Mouse (Mus musculus) liver, embryonic 16.5 days (tissue): ENCODE data around the gene Gzf1. TPM values are rescaled to one million over a fixed set of nuclear protein-coding genes. Genes with fewer than 3 reads are reported as not detected.

Source experiments
- ATAC-seq: fragments of 200-750 bp; cut with Nextera tagmentation; 2 replicates; pipeline ENCODE4 v1.8.0; 2017; ENCODE audit warnings: low read depth, mild to moderate bottlenecking, moderate number of reproducible peaks, moderate library complexity
- H3K27ac ChIP-seq: fragments of 300-500 bp; sonication (generic); 2 replicates; pipeline ENCODE4 v1.5.1; 2014; ENCODE audit warnings: mild to moderate bottlenecking, low read length
- H3K27me3 ChIP-seq: fragments of 300-500 bp; sonication (generic); 2 replicates; pipeline ENCODE4 v1.6.1; 2014; ENCODE audit warnings: low read depth, low read length, mixed read lengths; ENCODE audit not compliant: control insufficient read depth, insufficient read depth
- H3K36me3 ChIP-seq: fragments of 300-500 bp; sonication (generic); 2 replicates; pipeline ENCODE4 v1.6.1; 2014; ENCODE audit warnings: mild to moderate bottlenecking; ENCODE audit not compliant: control insufficient read depth, insufficient read depth
- H3K4me1 ChIP-seq: fragments of 300-500 bp; sonication (generic); 2 replicates; pipeline ENCODE4 v1.6.1; 2014; ENCODE audit warnings: low read depth, low read length, mixed read lengths; ENCODE audit not compliant: control insufficient read depth
- H3K4me2 ChIP-seq: fragments of 300-500 bp; sonication (generic); 2 replicates; pipeline ENCODE4 v1.6.1; 2014; ENCODE audit warnings: low read depth, low read length, mixed read lengths
- H3K4me3 ChIP-seq: fragments of 300-500 bp; sonication (generic); 2 replicates; pipeline ENCODE4 v1.5.1; 2014; ENCODE audit warnings: low read depth, mild to moderate bottlenecking, low read length
- H3K9ac ChIP-seq: fragments of 300-500 bp; sonication (generic); 2 replicates; pipeline ENCODE4 v1.6.1; 2014; ENCODE audit warnings: low read depth, low read length
- H3K9me3 ChIP-seq: fragments of 300-500 bp; sonication (generic); replicated peaks from 2 replicates; pipeline ENCODE4 v1.6.1; 2016; ENCODE audit warnings: low read length; ENCODE audit not compliant: control insufficient read depth
- WGBS: fragments of 180-500 bp; shearing (Covaris S2); extraction: QIAGEN DNeasy Blood & Tissue Kit; methylation state at CpG from one replicate; pipeline ENCODE4 v1.1.7; 2014; ENCODE audit not compliant: insufficient replicate concordance; 5-methylcytosine and 5-hydroxymethylcytosine counted together
- polyA plus RNA-seq: library from polyadenylated mRNA; unstranded; fragments of >200 nt; fragmentation: Nextera tagmentation; extraction: Ambion mirVana; gene quantifications from 2 replicates; pipeline ENCODE4 v1.2.1, GENCODE M21; 2015

Gene Gzf1
- polyA plus RNA-seq, 1 experiment from 2014 or later: 13.9 TPM

DNA sequence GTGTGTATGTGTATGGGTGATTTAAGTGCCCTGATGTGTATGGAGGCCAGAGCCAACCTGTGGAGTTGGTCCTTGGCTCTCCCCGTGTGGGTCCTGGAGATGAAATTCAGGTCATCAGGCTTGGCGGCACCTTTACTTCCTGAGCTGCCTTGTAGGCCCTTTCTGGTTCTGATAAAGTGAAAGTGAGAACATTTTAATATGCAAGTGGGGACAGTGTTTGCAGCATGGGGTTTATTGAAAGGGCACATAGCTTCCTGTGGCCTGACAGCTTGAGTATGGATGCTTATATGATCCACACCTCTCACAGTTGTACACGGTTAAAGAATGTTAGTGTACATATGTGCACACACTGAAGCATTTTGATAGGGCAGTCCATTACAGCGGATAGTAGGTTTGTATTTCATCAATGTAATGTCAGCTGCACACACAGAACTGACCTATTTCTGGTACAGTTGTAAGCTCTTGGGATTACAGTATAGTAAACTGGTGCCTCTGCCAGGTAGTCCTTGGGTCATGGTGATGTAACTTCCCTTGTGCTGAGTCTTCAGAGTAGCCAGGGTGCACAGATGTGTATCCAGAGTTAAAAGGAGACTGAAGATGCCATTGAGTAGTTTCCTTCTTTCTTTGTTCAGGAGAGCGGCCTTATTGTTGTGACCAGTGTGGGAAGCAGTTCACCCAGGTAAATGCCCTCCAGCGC, 8.8 kb downstream of the Gzf1 start:
- Histone ChIP-seq H3K4me1 (peaks cover 14% of the 10 kb centered on the region), H3K36me3 (peaks cover 28% of the 10 kb centered on the region), H3K27me3 (no peaks in the 10 kb centered on the region), H3K4me3 (no peak overlapping the region), H3K27ac (no peak overlapping the region), H3K9me3 (no peaks in the 10 kb centered on the region), H3K9ac (no peak overlapping the region), H3K4me2 (no peak overlapping the region)
- 81% methylated on average over 6 of the region's 6 CpGs for WGBS
- ATAC-seq: no peak

DNA sequence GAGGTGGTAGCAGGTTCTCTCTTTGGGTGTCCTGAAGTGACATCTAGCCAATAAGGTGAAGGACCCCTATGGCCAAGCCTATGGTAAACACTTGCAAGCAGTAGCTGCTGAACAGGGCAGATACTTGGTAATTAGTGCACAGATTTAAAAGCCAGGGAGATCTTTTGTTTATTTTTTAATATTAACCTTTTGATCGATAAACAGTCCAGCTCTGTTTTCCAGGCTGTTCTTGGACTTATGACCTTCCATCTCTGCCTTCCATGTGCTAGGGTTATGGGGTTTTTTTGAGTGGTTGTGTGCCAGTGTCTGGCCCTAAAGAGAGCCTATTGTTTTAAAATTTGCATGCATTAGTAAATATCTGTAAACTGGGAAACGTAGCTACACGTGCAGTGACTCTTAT, 9.5 kb downstream of the Gzf1 start:
- no peaks in the 10 kb centered on the region for H3K9me3 ChIP-seq
- H3K4me3 ChIP-seq: no peak overlapping the region
- no peak overlapping the region for H3K4me2 ChIP-seq
- 72% methylated on average over 3 of the region's 3 CpGs for WGBS
- H3K27me3 ChIP-seq: no peaks in the 10 kb centered on the region
- peaks cover 23% of the 10 kb centered on the region for H3K36me3 ChIP-seq
- no peak overlapping the region for H3K9ac ChIP-seq
- H3K4me1 ChIP-seq: peaks cover 8% of the 10 kb centered on the region
- no peak overlapping the region for H3K27ac ChIP-seq
- ATAC-seq: no peak

DNA sequence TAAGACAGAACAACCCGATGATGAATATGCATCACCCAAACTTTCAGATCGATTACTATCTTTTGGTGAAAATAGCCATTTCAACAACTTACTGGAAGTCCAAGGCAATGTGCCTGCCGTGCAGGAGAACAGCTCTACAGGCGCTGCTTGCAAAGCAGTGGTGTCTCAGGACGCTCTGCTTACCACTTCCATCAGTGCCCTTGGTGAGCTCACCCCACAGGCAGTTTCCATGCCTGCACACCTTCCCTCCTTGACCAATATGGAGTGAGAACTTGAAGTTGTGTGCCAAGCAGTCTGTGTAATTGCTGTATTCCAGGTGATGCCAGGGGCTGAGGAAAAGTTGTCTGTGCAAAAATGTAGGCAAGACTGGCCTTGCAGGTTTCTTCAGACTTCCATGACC, 10.0 kb downstream of the Gzf1 start:
- ATAC-seq: no peak
- no peak overlapping the region for H3K9ac ChIP-seq
- 77% methylated on average over 5 of the region's 5 CpGs for WGBS
- H3K4me1 ChIP-seq: peaks cover 8% of the 10 kb centered on the region
- H3K4me3 ChIP-seq: no peak overlapping the region
- no peaks in the 10 kb centered on the region for H3K27me3 ChIP-seq
- H3K4me2 ChIP-seq: no peak overlapping the region
- no peaks in the 10 kb centered on the region for H3K9me3 ChIP-seq
- H3K36me3 ChIP-seq: peaks cover 23% of the 10 kb centered on the region
- H3K27ac ChIP-seq: no peak overlapping the region

DNA sequence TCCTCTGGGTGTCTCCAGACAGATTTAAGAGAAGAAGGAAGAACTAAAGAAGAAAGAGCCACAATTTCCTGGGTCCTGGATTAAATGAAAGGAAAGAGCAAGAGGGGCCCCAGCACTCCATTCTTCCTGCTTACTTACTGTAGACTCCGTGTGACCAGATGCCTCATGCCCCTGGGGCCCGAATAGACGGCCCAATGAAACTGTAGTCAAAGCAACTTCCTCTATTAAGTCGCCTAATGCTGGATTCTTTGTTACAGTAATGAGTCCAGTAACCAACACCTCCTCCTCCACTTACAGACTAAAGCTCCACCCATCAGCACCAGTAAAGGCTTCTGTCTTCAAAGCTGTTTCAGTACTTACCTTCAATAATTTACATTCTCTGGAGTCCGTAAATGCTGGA, 17.7 kb downstream of the Gzf1 start:
- H3K9me3 ChIP-seq: no peaks in the 10 kb centered on the region
- no peak overlapping the region for H3K9ac ChIP-seq
- H3K4me2 ChIP-seq: no peak overlapping the region
- no peaks in the 10 kb centered on the region for H3K4me1 ChIP-seq
- no peak for ATAC-seq
- WGBS: 40% methylated on average over 5 of the region's 5 CpGs
- H3K36me3 ChIP-seq: peaks cover 2% of the 10 kb centered on the region; the same call in 1 of the 2 replicates
- H3K4me3 ChIP-seq: no peak overlapping the region
- H3K27me3 ChIP-seq: no peaks in the 10 kb centered on the region
- no peak overlapping the region for H3K27ac ChIP-seq

DNA sequence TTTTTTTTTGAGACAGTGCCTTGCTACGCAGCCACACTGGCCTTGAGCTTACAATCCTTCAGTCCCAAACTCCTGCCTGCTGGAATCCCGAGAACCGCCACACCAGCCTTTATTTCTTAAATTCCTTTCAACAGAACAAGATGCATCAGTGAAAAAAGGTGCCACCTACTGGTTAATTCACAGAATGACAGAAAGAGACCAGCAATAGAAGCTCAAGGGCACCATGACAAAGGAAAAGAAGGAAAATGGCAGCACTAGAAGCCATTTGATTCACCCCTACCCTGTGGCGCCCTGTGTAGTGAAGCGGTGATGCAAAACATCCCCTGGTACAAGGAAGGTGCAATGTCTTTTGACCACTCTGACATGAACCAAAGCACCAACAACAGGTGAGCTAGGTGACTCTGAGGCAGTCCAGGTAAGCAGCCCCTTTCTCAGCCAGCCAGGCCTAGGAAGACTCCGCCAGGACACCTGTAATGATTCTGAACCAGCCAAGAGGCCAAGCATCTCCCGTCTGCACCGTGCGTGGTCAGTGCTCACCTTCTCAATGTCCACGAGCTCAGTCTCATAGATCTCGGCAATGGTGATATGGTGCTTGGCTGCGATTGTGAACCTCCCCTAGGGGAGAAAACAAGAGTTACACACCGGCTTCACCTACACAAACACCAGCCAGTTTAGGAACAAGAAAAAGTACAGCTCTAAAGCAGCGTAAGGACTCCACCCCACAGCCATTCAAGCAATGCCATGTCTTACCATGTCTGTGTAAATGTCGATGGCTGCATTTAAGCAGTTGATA, 25.8 kb downstream of the Gzf1 start:
- Histone ChIP-seq H3K27ac (no peak overlapping the region), H3K27me3 (no peaks in the 10 kb centered on the region), H3K4me3 (no peak overlapping the region), H3K36me3 (no peaks in the 10 kb centered on the region), H3K4me2 (no peak overlapping the region), H3K9ac (no peak overlapping the region), H3K4me1 (no peaks in the 10 kb centered on the region), H3K9me3 (no peaks in the 10 kb centered on the region)
- ATAC-seq: no peak
- 68% methylated on average over 15 of the region's 15 CpGs for WGBS

DNA sequence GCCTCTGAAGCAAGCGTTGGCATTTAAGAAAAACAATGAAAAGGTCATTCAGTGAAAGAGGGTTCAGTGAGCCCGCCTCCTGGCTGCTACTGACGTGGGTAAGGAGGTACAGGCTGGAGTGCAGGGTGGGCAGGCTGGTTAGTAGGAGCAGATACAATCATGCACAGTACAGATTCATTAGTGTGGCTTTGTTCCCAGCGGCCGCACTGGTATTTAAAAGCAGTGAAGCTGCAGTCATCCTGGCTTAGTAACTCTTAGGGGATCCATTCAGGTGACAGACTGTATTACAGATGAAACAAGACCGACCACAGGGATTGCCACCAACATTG, 26.3 kb downstream of the Gzf1 start:
- H3K27ac ChIP-seq: no peak overlapping the region
- H3K4me2 ChIP-seq: no peak overlapping the region
- no peaks in the 10 kb centered on the region for H3K4me1 ChIP-seq
- H3K27me3 ChIP-seq: no peaks in the 10 kb centered on the region
- no peaks in the 10 kb centered on the region for H3K9me3 ChIP-seq
- ATAC-seq: no peak
- WGBS: 66% methylated on average over 6 of the region's 6 CpGs
- no peak overlapping the region for H3K9ac ChIP-seq
- no peak overlapping the region for H3K4me3 ChIP-seq
- no peaks in the 10 kb centered on the region for H3K36me3 ChIP-seq

DNA sequence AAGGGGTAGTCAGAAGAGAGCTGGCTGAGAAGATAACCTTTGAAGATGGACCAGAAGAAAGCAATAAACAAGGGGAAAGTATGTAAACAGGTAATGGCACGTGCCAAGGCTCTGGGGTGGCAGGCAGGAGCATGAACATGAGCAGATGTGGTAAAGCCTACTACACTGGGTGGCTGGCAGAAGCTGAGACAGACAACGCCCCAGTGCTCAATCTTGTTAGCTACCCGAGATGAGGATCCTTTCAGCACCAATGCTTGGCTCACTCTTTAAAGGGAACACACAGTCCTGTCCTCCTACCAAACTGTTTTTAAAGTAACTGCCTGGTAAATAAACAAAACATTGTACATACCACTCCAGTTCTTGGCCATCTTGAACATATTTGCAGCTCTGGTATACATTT, 31.5 kb downstream of the Gzf1 start:
- H3K4me3 ChIP-seq: no peak overlapping the region

DNA sequence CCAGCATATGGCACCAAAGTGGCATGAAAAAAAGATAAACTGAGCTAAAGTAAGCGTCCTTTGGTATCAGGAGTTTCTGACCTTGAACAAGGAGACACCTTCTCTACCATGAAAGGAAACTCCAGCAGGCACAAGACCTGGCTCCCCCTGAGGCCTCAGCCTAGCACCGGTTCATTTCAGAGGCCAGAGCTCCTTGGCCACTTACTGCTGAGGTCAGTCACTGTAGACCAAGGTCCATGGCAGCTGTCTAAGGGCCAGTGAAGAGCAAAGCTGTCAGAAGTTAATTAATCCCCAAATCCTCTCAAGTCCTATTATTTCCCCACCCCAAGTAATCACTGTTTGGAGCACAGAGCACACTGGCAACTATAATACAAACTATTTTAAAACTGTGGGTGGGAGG, 36.2 kb downstream of the Gzf1 start:
- Histone ChIP-seq H3K36me3 (no peaks in the 10 kb centered on the region), H3K27ac (no peak overlapping the region), H3K9me3 (no peaks in the 10 kb centered on the region), H3K4me3 (no peak overlapping the region), H3K9ac (no peak overlapping the region), H3K27me3 (no peaks in the 10 kb centered on the region), H3K4me1 (no peaks in the 10 kb centered on the region), H3K4me2 (no peak overlapping the region)
- no peak for ATAC-seq
- 59% methylated on average over 2 of the region's 2 CpGs for WGBS

More for the DNA sequence above, 31.5 kb downstream of the Gzf1 start:
- ATAC-seq: no peak
- Histone ChIP-seq H3K4me1 (no peaks in the 10 kb centered on the region), H3K4me2 (no peak overlapping the region), H3K27me3 (no peaks in the 10 kb centered on the region), H3K27ac (no peak overlapping the region), H3K9ac (no peak overlapping the region), H3K9me3 (no peaks in the 10 kb centered on the region), H3K36me3 (no peaks in the 10 kb centered on the region)
- 61% methylated on average over 3 of the region's 3 CpGs for WGBS

DNA sequence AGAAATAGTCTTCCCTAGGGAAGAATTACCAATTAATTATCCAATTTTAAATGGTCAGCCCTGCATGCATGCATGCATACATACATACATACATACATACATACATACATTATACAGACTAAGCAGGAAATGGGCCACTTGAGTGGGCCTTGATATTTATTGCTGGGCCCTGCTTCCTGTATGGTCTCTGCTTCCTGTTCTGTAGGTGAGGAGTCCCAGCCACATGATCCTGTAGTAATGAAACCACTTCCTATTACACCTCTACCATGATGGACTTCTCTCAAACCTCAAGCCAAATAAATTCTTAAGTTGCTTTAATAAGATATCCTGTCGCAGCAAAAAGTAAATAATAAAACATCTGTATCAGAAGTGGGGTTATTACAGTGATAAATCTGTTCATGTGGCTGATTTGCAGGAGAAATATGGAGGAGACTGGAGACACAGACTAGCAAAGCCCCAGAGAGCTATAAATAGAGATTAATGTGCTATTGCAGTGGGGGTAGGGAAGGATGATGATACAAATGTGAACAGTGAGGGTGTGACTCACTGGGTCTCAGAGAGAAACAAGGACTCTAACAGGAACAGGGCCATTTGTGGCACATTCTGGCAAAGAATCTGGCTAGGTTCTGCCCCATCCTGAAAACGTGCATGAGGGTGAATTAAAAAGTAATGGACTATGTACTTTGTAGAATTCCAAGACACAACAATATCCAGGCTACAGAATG, 38.6 kb downstream of the Gzf1 start:
- ATAC-seq: no peak
- no peak overlapping the region for H3K9ac ChIP-seq
- H3K9me3 ChIP-seq: no peaks in the 10 kb centered on the region
- no peak overlapping the region for H3K4me3 ChIP-seq
- no peak overlapping the region for H3K27ac ChIP-seq
- H3K4me1 ChIP-seq: no peaks in the 10 kb centered on the region
- WGBS: 29% methylated on average over 2 of the region's 2 CpGs
- no peaks in the 10 kb centered on the region for H3K27me3 ChIP-seq
- no peak overlapping the region for H3K4me2 ChIP-seq
- H3K36me3 ChIP-seq: no peaks in the 10 kb centered on the region
